Mouse (Mus musculus): ENCODE data around the gene Nebl. TPM values are rescaled to one million over a fixed set of nuclear protein-coding genes. Genes with fewer than 3 reads are reported as not detected.

Nebl gene
- polyA plus RNA-seq, 1 experiment from 2014 or later, result 5.1 TPM

DNA sequence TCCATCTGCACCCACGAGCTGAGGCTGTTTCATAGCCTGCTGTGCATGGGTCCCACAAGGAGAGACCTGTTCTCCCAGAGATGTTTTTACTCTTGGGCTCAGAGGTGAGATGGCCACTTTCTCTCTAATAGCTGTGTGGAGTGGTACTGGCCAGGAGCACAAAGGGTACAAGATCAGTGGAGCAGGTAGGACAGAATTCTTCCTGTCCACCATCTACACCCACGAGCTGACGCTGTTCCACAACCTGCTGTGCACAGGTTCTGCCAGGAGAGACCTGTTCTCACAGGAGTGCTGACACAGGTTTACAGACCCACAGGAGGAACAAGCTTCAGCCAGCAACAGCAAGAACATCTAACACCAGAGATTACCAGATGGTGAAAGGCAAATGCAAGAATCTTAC lies 155.6 kb downstream of the Nebl start:
- H3K27ac ChIP-seq, result no peak overlapping the region
- H3K27me3 ChIP-seq (ENCODE audit: insufficient read depth, low read length), result no peaks in the 10 kb centered on the region
- no peak overlapping the region for H3K4me2 ChIP-seq (ENCODE audit: low read length)
- no peaks in the 10 kb centered on the region for H3K4me1 ChIP-seq (replicated peaks; ENCODE audit: insufficient read depth, low read length)
- ATAC-seq (replicated peaks; ENCODE audit: low FRiP score, low read depth) (no peak), DNase-seq (ENCODE audit: low spot score) (no peak)
- WGBS, result 57% methylated on average over 3 of the region's 3 CpGs
- no peaks in the 10 kb centered on the region for H3K36me3 ChIP-seq (ENCODE audit: insufficient read depth, low read length)
- H3K4me3 ChIP-seq (replicated peaks; ENCODE audit: low read depth, low read length), result no peak overlapping the region
- H3K9me3 ChIP-seq (replicated peaks; ENCODE audit: low read length), result no peaks in the 10 kb centered on the region
- TF ChIP-seq CTCF (IDR thresholded peaks at IDR 0.05; ENCODE audit: low read depth), result no peak
- no peak overlapping the region for H3K9ac ChIP-seq (ENCODE audit: low read depth, low read length)

DNA sequence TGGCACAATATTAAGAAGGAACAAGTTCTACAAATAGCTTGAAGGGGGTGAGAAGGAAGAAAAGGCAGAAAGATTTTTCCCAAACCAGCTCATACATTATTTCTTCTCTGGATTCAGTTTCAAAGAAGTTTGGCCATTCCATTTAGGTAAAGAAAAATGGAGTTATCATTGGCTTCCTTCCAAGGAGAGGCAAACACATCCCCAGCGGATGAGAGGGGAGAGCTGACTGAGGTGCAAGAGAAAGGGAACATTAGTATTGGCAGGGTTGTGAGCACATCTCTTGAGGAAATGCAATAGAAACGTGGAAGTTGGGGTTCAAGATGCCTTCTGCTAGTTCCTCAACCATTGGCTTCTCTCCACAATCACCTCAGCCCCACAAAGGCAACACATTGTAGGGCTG lies 159.5 kb downstream of the Nebl start:
- no peak for ATAC-seq (replicated peaks; ENCODE audit: low FRiP score, low read depth)
- 62% methylated on average over 2 of the region's 2 CpGs for WGBS
- H3K27me3 ChIP-seq (ENCODE audit: insufficient read depth, low read length), result no peaks in the 10 kb centered on the region
- no peak overlapping the region for H3K9ac ChIP-seq (ENCODE audit: low read depth, low read length)
- no peaks in the 10 kb centered on the region for H3K4me1 ChIP-seq (replicated peaks; ENCODE audit: insufficient read depth, low read length)
- no peaks in the 10 kb centered on the region for H3K9me3 ChIP-seq (replicated peaks; ENCODE audit: low read length)
- TF ChIP-seq CTCF (IDR thresholded peaks at IDR 0.05; ENCODE audit: low read depth), result no peak
- no peak for DNase-seq (ENCODE audit: low spot score)
- H3K4me3 ChIP-seq (replicated peaks; ENCODE audit: low read depth, low read length), result no peak overlapping the region
- H3K27ac ChIP-seq, result no peak overlapping the region
- no peaks in the 10 kb centered on the region for H3K36me3 ChIP-seq (ENCODE audit: insufficient read depth, low read length)
- H3K4me2 ChIP-seq (ENCODE audit: low read length), result no peak overlapping the region

DNA sequence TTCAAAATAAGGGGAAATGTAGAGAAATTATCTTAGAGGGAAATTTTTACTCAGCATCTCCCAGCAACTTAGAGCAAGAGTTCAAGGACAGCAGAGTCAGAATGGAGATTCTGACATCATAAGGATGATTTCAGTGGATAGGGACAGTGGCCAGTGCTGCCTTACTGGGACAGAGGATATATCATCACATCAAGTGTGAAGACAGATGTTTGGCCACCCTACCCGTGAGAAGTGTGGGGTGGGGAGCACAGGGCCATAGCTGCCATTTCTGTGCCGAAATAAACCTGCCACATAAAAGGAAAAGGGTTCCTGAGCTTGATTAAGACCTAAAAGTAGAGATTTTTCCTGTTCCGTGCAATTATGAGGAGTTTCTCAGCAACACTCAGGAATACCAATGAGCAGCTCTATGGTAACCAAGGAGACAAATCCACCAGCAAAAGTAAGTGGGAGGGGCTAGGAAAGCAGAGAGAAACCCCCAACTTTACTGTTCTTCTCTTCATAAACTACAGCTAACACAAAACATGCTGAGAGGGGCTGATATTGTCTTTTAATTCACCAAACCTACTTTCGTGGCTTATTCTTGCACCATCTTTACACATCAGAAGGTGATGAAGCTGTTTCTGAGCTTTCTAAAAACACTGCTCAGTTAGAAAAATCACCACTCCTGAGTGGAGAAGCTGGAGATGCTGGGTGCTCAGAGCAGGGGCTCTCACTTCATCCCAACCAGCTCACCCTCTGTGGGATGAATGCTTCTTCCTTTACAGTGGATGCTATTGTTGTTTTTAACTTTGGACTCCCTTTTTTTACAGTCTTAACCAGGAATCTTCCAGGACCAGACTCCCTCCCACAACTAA lies 172.1 kb downstream of the Nebl start:
- Histone ChIP-seq H3K27me3 (ENCODE audit: insufficient read depth, low read length) (no peaks in the 10 kb centered on the region), H3K36me3 (ENCODE audit: insufficient read depth, low read length) (no peaks in the 10 kb centered on the region), H3K4me1 (replicated peaks; ENCODE audit: insufficient read depth, low read length) (no peaks in the 10 kb centered on the region), H3K4me3 (replicated peaks; ENCODE audit: low read depth, low read length) (no peak overlapping the region), H3K9me3 (replicated peaks; ENCODE audit: low read length) (no peaks in the 10 kb centered on the region), H3K27ac (no peak overlapping the region), H3K4me2 (ENCODE audit: low read length) (no peak overlapping the region), H3K9ac (ENCODE audit: low read depth, low read length) (no peak overlapping the region)
- TF ChIP-seq CTCF (IDR thresholded peaks at IDR 0.05; ENCODE audit: low read depth), result no peak
- DNase-seq (ENCODE audit: low spot score), result no peak
- WGBS, result 66% methylated on average over 4 of the region's 4 CpGs
- no peak for ATAC-seq (replicated peaks; ENCODE audit: low FRiP score, low read depth)

DNA sequence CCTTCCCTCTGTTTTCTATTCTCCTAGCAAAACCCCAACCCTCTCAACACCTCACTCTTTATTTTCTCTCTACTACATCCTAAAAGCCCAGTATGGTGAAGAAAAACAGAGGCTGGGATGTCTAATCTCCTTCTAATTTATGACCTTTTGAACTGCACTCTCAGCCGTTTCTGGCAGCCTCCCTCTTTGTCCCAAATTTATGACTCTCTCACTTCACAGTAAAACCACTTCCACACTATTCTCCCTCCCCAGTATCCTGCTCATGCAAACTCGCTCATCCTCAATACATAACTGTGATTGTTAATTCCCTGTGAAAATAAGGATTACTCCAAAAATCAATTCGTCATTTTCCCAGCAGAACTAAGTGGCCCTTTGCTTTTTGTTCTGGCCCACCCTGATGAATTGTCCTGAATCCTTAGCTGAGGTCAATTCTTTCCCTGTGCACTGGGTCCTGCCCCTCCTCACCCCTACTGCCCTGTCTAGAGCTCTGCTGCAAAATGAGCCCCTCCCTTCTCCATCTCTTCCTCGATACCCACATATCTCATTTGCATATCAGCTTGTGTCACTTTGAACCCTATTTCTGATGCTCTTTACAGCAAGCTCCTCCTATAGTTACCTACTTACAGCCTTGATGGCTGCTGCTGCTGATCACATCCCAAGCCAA lies 181.2 kb downstream of the Nebl start:
- no peak overlapping the region for H3K4me3 ChIP-seq (replicated peaks; ENCODE audit: low read depth, low read length)
- H3K27me3 ChIP-seq (ENCODE audit: insufficient read depth, low read length), result no peaks in the 10 kb centered on the region
- no peak for ATAC-seq (replicated peaks; ENCODE audit: low FRiP score, low read depth)
- H3K27ac ChIP-seq, result no peak overlapping the region
- no peak for TF ChIP-seq CTCF (IDR thresholded peaks at IDR 0.05; ENCODE audit: low read depth)
- no peaks in the 10 kb centered on the region for H3K9me3 ChIP-seq (replicated peaks; ENCODE audit: low read length)
- no peak overlapping the region for H3K9ac ChIP-seq (ENCODE audit: low read depth, low read length)
- H3K4me1 ChIP-seq (replicated peaks; ENCODE audit: insufficient read depth, low read length), result no peaks in the 10 kb centered on the region
- WGBS, result 20% methylated on average over 4 of the region's 4 CpGs
- no peaks in the 10 kb centered on the region for H3K36me3 ChIP-seq (ENCODE audit: insufficient read depth, low read length)
- peak; percentile 49 for DNase-seq (ENCODE audit: low spot score)
- H3K4me2 ChIP-seq (ENCODE audit: low read length), result no peak overlapping the region

DNA sequence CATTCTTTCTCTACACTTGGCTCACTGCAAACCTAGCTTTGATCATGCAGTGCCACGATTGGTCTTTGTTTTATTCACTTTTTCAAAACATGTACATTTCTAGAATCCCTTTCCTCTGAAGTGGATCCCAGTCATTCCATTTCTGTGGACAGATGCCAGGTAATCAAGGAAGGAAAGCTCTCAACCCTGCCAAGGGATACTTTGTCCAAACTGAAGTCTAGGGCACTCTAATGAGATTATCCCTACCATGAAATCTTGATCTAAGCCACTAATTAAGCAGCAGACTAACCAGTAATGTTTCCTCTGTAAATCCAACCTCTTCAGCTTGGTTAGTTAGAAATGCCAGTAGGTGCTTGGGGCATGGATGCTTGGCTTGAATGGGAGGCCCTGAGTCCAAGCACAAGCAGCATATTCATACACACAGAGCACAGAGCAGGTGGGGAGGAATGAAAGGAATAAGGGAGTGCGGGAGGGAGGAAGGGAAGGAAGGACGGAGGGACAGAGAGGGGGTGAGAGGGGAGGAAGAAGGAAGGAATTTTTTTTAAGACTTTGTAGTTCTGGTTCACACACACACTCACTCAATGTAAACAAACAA lies 184.8 kb downstream of the Nebl start:
- no peak overlapping the region for H3K4me2 ChIP-seq (ENCODE audit: low read length)
- 70% methylated on average over 3 of the region's 3 CpGs for WGBS
- no peak for ATAC-seq (replicated peaks; ENCODE audit: low FRiP score, low read depth)
- no peaks in the 10 kb centered on the region for H3K36me3 ChIP-seq (ENCODE audit: insufficient read depth, low read length)
- H3K4me1 ChIP-seq (replicated peaks; ENCODE audit: insufficient read depth, low read length), result no peaks in the 10 kb centered on the region
- DNase-seq (ENCODE audit: low spot score), result no peak
- no peak overlapping the region for H3K9ac ChIP-seq (ENCODE audit: low read depth, low read length)
- no peak for TF ChIP-seq CTCF (IDR thresholded peaks at IDR 0.05; ENCODE audit: low read depth)
- H3K27me3 ChIP-seq (ENCODE audit: insufficient read depth, low read length), result no peaks in the 10 kb centered on the region
- no peaks in the 10 kb centered on the region for H3K9me3 ChIP-seq (replicated peaks; ENCODE audit: low read length)
- H3K27ac ChIP-seq, result no peak overlapping the region
- H3K4me3 ChIP-seq (replicated peaks; ENCODE audit: low read depth, low read length), result no peak overlapping the region

DNA sequence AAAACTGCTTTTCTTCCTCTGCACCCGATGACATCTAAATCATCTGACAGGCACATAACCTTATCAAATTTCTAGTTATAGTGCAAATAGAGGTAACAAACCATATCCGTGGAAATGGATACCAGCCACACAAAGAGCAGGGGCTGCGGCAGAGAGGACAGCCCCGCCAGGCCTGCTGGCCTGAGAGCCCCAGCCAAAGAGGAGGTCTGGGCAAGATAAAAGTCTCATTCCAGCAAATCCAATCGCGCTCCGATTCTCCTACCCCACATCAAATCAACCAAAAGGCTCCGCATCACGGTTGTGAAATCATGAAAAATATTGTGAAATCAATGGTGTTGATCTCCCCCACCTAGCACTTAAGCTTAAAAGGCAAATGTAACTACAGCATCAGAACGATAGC lies 191.5 kb downstream of the Nebl start:
- H3K27ac ChIP-seq, result no peak overlapping the region
- H3K4me1 ChIP-seq (replicated peaks; ENCODE audit: insufficient read depth, low read length), result no peaks in the 10 kb centered on the region
- no peaks in the 10 kb centered on the region for H3K27me3 ChIP-seq (ENCODE audit: insufficient read depth, low read length)
- no peaks in the 10 kb centered on the region for H3K36me3 ChIP-seq (ENCODE audit: insufficient read depth, low read length)
- H3K4me2 ChIP-seq (ENCODE audit: low read length), result no peak overlapping the region
- 68% methylated on average over 10 of the region's 10 CpGs for WGBS
- H3K9ac ChIP-seq (ENCODE audit: low read depth, low read length), result no peak overlapping the region
- H3K9me3 ChIP-seq (replicated peaks; ENCODE audit: low read length), result no peaks in the 10 kb centered on the region
- DNase-seq (ENCODE audit: low spot score) (no peak), ATAC-seq (replicated peaks; ENCODE audit: low FRiP score, low read depth) (no peak)
- no peak overlapping the region for H3K4me3 ChIP-seq (replicated peaks; ENCODE audit: low read depth, low read length)
- TF ChIP-seq CTCF (IDR thresholded peaks at IDR 0.05; ENCODE audit: low read depth), result no peak

Measured in kidney, postnatal 0 days (tissue).